Mouse (Mus musculus): Measurements from ENCODE around the gene Mfng. TPM values are rescaled to one million over a fixed set of nuclear protein-coding genes. Genes with fewer than 3 reads are reported as not detected.

Mfng gene
- total RNA-seq, 2 experiments from 2014 or later, result 11.2 to 11.8 TPM

- intact Hi-C loops (cut with DNase I), result no loop called here
- DNase-seq, result no peak
Observed at GRCm38 (mm10) chr15:78763704-78764103, 9.6 kb downstream of the Mfng start.

- intact Hi-C loops (cut with DNase I), result no loop called here
- DNase-seq, result no peak
Observed at GRCm38 (mm10) chr15:78763210-78763609, 10.1 kb downstream of the Mfng start.

- DNase-seq, result no peak
- intact Hi-C loops (cut with DNase I), result no loop called here
Observed at GRCm38 (mm10) chr15:78761112-78761511, 12.2 kb downstream of the Mfng start.

- intact Hi-C loops (cut with DNase I), result no loop called here
- no peak for DNase-seq
Observed at GRCm38 (mm10) chr15:78758132-78758531, 15.1 kb downstream of the Mfng start.

GRCm38 (mm10) chr15:78755966-78756725, 17.1 kb downstream of the Mfng start:
- intact Hi-C loops (cut with DNase I), result no loop called here

GRCm38 (mm10) chr15:78755226-78755625, 18.0 kb downstream of the Mfng start:
- no peak for DNase-seq
- intact Hi-C loops (cut with DNase I), result no loop called here

More at GRCm38 (mm10) chr15:78755966-78756725, 17.1 kb downstream of the Mfng start:
- no peak for DNase-seq

- intact Hi-C loops (cut with DNase I), result no loop called here
- no peak for DNase-seq
Observed at GRCm38 (mm10) chr15:78754144-78754543, 19.1 kb downstream of the Mfng start.

- intact Hi-C loops (cut with DNase I), result no loop called here
- DNase-seq, result no peak
Observed at GRCm38 (mm10) chr15:78752991-78753390, 20.3 kb downstream of the Mfng start.

- DNase-seq, result no peak
- intact Hi-C loops (cut with DNase I), result no loop called here
Observed at GRCm38 (mm10) chr15:78750608-78751350, 22.5 kb downstream of the Mfng start.

- intact Hi-C loops (cut with DNase I), result no loop called here
- DNase-seq, result no peak
Observed at GRCm38 (mm10) chr15:78749855-78750254, 23.4 kb downstream of the Mfng start.

GRCm38 (mm10) chr15:78744206-78744605, 29.1 kb downstream of the Mfng start:
- intact Hi-C loops (cut with DNase I), result loop anchor here (1.0 kb wide), 2 partner anchors 121 to 157 kb away; no protein-coding TSS in a partner anchor
- peak; percentile 79 to 90 for DNase-seq

GRCm38 (mm10) chr15:78742831-78743230, 30.4 kb downstream of the Mfng start:
- intact Hi-C loops (cut with DNase I), result no loop called here
- no peak for DNase-seq

- no peak for DNase-seq
- intact Hi-C loops (cut with DNase I), result no loop called here
Observed at GRCm38 (mm10) chr15:78740662-78741061, 32.6 kb downstream of the Mfng start.

- no peak for DNase-seq
- intact Hi-C loops (cut with DNase I), result no loop called here
Observed at GRCm38 (mm10) chr15:78737146-78737545, 36.1 kb downstream of the Mfng start.

- intact Hi-C loops (cut with DNase I), result no loop called here
- no peak for DNase-seq
Observed at GRCm38 (mm10) chr15:78736681-78737100, 36.6 kb downstream of the Mfng start.

GRCm38 (mm10) chr15:78736181-78736579, 37.1 kb downstream of the Mfng start:
- intact Hi-C loops (cut with DNase I), result no loop called here
- no peak for DNase-seq

GRCm38 (mm10) chr15:78735431-78736180, 37.7 kb downstream of the Mfng start:
- intact Hi-C loops (cut with DNase I), result no loop called here

GRCm38 (mm10) chr15:78731830-78732229, 41.4 kb downstream of the Mfng start:
- DNase-seq, result no peak
- intact Hi-C loops (cut with DNase I), result no loop called here

More at GRCm38 (mm10) chr15:78735431-78736180, 37.7 kb downstream of the Mfng start:
- DNase-seq, result no peak

- intact Hi-C loops (cut with DNase I), result no loop called here
- DNase-seq, result no peak
Observed at GRCm38 (mm10) chr15:78730315-78731049, 42.8 kb downstream of the Mfng start.

GRCm38 (mm10) chr15:78726697-78727096, 46.6 kb downstream of the Mfng start:
- intact Hi-C loops (cut with DNase I), result no loop called here
- no peak for DNase-seq
